Mouse (Mus musculus) intestine, embryonic 16.5 days (tissue): ENCODE data around the gene Rnf133. TPM values are rescaled to one million over a fixed set of nuclear protein-coding genes. Genes with fewer than 3 reads are reported as not detected.

Experiments used
- ATAC-seq: fragments of 200-750 bp; cut with Nextera tagmentation; 2 replicates; pipeline ENCODE4 v1.8.0; 2017; ENCODE audit warnings: moderate TSS enrichment, moderate library complexity
- H3K27ac ChIP-seq: fragments of 300-500 bp; sonication (generic); 2 replicates; pipeline ENCODE4 v1.5.1; 2014; ENCODE audit warnings: mild to moderate bottlenecking, low read length
- H3K27me3 ChIP-seq: fragments of 300-500 bp; sonication (generic); replicated peaks from 2 replicates; pipeline ENCODE4 v1.6.1; 2014; ENCODE audit warnings: low read length, control low read depth, mixed read lengths; ENCODE audit not compliant: control insufficient read depth, insufficient read depth
- H3K36me3 ChIP-seq: fragments of 300-500 bp; sonication (generic); 2 replicates; pipeline ENCODE4 v1.6.1; 2014; ENCODE audit warnings: low read length, control low read depth; ENCODE audit not compliant: control insufficient read depth, insufficient read depth
- H3K4me1 ChIP-seq: fragments of 300-500 bp; sonication (generic); 2 replicates; pipeline ENCODE4 v1.6.1; 2014; ENCODE audit warnings: low read length, control low read depth, mixed read lengths; ENCODE audit not compliant: control insufficient read depth, insufficient read depth
- H3K4me2 ChIP-seq: fragments of 300-500 bp; sonication (generic); 2 replicates; pipeline ENCODE4 v1.6.1; 2014; ENCODE audit warnings: low read depth, low read length, control low read depth
- H3K4me3 ChIP-seq: fragments of 300-500 bp; sonication (generic); 2 replicates; pipeline ENCODE4 v1.5.1; 2014; ENCODE audit warnings: mild to moderate bottlenecking, low read length
- H3K9ac ChIP-seq: fragments of 300-500 bp; sonication (generic); 2 replicates; pipeline ENCODE4 v1.6.1; 2014; ENCODE audit warnings: low read depth, low read length
- H3K9me3 ChIP-seq: fragments of 300-500 bp; sonication (generic); 2 replicates; pipeline ENCODE4 v1.6.1; 2016; ENCODE audit warnings: low read length, control low read depth; ENCODE audit not compliant: control insufficient read depth
- WGBS: fragments of 180-500 bp; shearing (Covaris S2); extraction: QIAGEN DNeasy Blood & Tissue Kit; methylation state at CpG from one replicate; pipeline ENCODE4 v1.1.7; 2014; 5-methylcytosine and 5-hydroxymethylcytosine counted together
- polyA plus RNA-seq: library from polyadenylated mRNA; unstranded; fragments of >200 nt; fragmentation: Nextera tagmentation; extraction: Ambion mirVana; gene quantifications from 2 replicates; pipeline ENCODE4 v1.2.1, GENCODE M21; 2015

Gene Rnf133
- polyA plus RNA-seq, result not detected in 2 replicates

DNA sequence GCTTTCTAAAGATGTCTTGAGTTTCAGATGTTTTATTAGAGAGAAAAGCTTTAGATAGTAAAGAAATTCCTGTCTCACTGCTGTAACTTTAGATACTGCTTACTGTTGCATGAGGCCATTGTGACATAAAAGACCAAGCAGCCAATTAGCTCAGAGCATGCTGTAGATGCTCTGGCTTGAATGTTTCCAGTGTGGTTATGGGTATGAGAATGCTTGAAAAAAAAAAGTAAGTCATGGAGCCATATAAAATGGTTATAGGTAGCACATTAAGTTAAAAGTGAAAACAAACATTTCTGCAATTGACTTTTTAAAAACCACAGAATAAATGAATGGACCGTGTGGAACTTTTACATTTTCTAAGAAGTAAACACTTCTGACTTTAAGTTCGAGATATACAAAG lies at the start of gene Rnf133:
TSS of gene Rnf133 (minus strand) at position 101 of the 400 bp plus-strand sequence.
- Histone ChIP-seq H3K27me3 (no peaks in the 10 kb centered on the region), H3K36me3 (no peaks in the 10 kb centered on the region), H3K27ac (no peak within 1 kb of the TSS), H3K4me3 (no peak within 1 kb of the TSS), H3K4me1 (no peaks in the 10 kb centered on the region), H3K9me3 (no peaks in the 10 kb centered on the region), H3K9ac (no peak within 1 kb of the TSS), H3K4me2 (no peak within 1 kb of the TSS)
- ATAC-seq, result no peak
- 72% methylated on average over 2 of the region's 2 CpGs for WGBS

DNA sequence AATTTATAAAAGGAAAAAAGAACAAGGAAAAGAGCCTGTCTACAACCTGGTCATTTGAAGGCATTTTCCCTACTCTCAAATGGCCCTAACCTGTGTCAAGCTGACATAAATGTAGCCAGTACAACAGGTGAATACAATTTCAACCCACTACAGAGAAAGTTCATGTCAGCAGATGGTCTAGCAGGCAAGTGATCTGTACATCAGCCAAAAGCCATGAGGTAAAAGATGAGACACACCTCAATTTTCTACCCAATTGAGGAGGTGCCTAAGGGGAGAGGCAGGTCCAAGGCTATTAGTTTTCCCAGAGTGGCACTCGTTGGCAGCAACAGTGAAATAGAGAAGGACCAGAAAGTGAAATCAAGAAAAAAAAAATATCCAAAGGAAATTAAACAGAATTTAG lies 28.1 kb upstream of the Rnf133 start:
- WGBS, result 77% methylated on average over 1 of the region's 1 CpGs
- ATAC-seq, result no peak
- H3K4me3 ChIP-seq, result no peak overlapping the region
- H3K9ac ChIP-seq, result no peak overlapping the region
- no peak overlapping the region for H3K27ac ChIP-seq
- no peak overlapping the region for H3K4me2 ChIP-seq
- H3K27me3 ChIP-seq, result no peaks in the 10 kb centered on the region
- no peaks in the 10 kb centered on the region for H3K4me1 ChIP-seq
- no peaks in the 10 kb centered on the region for H3K9me3 ChIP-seq
- no peaks in the 10 kb centered on the region for H3K36me3 ChIP-seq

DNA sequence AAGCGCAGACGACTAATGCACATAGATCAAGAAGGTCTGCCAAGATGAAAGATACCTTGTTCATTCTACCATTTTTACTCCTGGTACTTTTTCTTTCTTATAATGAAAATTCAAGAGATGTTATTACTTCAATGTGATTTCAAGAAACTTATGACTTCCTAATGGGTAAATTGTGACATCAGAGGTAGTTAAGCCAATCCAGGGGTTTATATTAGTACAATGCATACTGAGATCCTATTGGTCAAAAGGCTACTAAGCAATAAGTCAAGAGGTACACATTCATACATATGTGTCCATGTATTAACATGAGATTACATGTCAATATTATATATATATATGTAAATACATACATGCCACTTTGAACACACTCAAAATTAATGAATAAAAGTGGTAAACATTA lies 4.9 kb upstream of the Rnf133 start, which contains the start of gene Rnf148:
TSS of gene Rnf148 (minus strand) at position 101 of the 400 bp plus-strand sequence.
- Histone ChIP-seq H3K27me3 (no peaks in the 10 kb centered on the region), H3K36me3 (no peaks in the 10 kb centered on the region), H3K4me3 (no peak within 1 kb of the TSS), H3K9me3 (no peaks in the 10 kb centered on the region), H3K4me1 (no peaks in the 10 kb centered on the region), H3K9ac (no peak within 1 kb of the TSS), H3K27ac (no peak within 1 kb of the TSS), H3K4me2 (no peak within 1 kb of the TSS)
- ATAC-seq, result no peak
- 91% methylated on average over 2 of the region's 2 CpGs for WGBS

DNA sequence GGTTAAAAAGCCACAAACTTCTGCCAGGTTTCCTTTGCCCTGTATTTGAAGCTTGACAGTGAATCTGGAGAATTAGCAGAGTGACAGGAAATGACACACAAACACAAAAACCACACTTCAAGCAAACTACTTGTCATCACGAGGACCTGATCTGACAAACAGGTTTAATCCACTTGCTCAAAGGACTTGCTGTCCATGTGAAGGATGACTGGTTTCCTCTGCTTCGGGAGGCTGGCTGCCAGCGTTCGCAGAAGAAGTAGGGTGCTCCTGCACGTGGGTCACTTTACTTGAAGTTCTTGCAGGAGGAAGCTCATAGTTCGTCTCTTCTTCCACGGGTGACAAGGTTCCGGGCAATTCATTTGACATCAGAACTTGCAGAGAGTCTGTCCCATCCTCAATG lies 1.4 kb downstream of the Rnf133 start:
- no peaks in the 10 kb centered on the region for H3K9me3 ChIP-seq
- no peaks in the 10 kb centered on the region for H3K36me3 ChIP-seq
- no peak for ATAC-seq
- no peak overlapping the region for H3K9ac ChIP-seq
- no peak overlapping the region for H3K4me3 ChIP-seq
- H3K27me3 ChIP-seq, result no peaks in the 10 kb centered on the region
- WGBS, result 70% methylated on average over 8 of the region's 8 CpGs
- H3K27ac ChIP-seq, result no peak overlapping the region
- H3K4me1 ChIP-seq, result no peaks in the 10 kb centered on the region
- H3K4me2 ChIP-seq, result no peak overlapping the region

DNA sequence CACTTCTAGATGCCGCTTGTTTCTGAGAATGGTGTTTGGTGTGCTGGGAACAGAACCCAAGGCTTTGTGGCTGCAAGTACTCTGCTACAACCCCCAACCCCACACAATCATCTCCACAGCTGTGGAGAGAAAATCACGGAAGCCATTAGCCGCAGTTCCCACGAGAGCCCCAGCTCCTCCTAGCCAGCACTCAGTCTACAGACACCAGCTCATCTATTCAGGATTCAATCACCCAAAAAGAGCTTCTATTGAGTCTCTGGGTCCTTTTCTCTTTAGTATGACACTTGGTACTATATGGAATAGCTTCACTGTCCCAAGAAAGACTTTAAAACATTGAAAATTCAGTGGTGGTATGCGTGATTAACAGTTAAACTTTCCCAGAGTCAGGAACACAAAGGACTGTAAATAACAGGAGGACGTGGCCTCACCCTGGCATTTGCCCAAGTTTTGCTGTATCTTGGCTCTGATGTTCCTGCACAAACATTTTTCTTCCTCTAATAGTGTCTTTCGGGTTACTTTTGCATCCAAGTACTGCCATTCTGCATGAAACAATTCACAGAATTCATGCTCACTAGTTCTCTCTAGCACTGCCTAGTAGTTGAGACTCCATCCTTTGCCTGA lies 2.4 kb downstream of the Rnf133 start:
- WGBS, result 64% methylated on average over 7 of the region's 7 CpGs
- ATAC-seq, result no peak
- Histone ChIP-seq H3K27ac (no peak overlapping the region), H3K9me3 (no peaks in the 10 kb centered on the region), H3K4me3 (no peak overlapping the region), H3K9ac (no peak overlapping the region), H3K36me3 (no peaks in the 10 kb centered on the region), H3K27me3 (no peaks in the 10 kb centered on the region), H3K4me1 (no peaks in the 10 kb centered on the region), H3K4me2 (no peak overlapping the region)

DNA sequence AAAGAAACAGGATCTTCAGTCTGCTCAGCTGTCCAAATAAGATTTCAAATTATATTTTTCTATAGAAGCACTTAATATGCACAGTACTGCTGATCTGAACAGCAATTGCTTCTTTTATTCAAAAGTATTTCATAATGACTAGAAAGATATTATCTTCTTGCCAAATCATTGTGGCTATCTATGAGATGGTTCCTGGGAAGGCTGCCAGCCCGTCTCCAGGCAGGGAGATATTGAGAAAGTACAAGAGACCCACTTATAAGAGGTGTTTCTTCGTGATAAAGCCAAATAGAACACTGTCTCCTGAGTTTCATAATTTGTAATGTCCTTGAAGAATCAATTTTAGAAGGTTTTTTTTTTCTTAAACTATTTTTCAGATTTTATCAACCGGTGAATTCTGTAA lies 13.0 kb downstream of the Rnf133 start:
- H3K27me3 ChIP-seq, result no peaks in the 10 kb centered on the region
- no peaks in the 10 kb centered on the region for H3K4me1 ChIP-seq
- WGBS, result 74% methylated on average over 3 of the region's 3 CpGs
- no peak overlapping the region for H3K4me3 ChIP-seq
- no peak overlapping the region for H3K4me2 ChIP-seq
- no peak overlapping the region for H3K9ac ChIP-seq
- no peak for ATAC-seq
- H3K9me3 ChIP-seq, result no peaks in the 10 kb centered on the region
- H3K36me3 ChIP-seq, result no peaks in the 10 kb centered on the region
- H3K27ac ChIP-seq, result no peak overlapping the region

DNA sequence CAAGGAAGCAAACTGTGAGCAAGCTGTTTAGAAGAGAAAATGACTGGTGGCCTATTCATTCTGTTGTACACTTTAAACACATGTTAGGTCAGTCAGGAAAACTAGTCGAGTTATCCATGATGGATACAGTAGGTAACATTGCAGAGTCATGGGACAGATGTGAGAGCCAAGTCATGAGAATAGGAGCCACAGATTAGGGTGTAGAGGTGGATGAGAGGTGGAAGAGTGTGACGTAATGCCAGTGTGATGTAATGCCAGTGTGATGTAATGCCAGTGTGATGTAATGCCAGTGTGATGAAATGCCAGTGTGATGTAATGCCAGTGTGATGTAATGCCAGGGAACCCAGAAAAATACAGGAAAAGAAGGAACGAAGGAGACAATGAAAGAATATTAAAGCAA lies 14.9 kb downstream of the Rnf133 start:
- H3K9me3 ChIP-seq, result no peaks in the 10 kb centered on the region
- H3K9ac ChIP-seq, result no peak overlapping the region
- no peak for ATAC-seq
- H3K4me1 ChIP-seq, result no peaks in the 10 kb centered on the region
- H3K27me3 ChIP-seq, result no peaks in the 10 kb centered on the region
- H3K27ac ChIP-seq, result no peak overlapping the region
- no peaks in the 10 kb centered on the region for H3K36me3 ChIP-seq
- WGBS, result 93% methylated on average over 3 of the region's 3 CpGs
- H3K4me3 ChIP-seq, result no peak overlapping the region
- H3K4me2 ChIP-seq, result no peak overlapping the region

DNA sequence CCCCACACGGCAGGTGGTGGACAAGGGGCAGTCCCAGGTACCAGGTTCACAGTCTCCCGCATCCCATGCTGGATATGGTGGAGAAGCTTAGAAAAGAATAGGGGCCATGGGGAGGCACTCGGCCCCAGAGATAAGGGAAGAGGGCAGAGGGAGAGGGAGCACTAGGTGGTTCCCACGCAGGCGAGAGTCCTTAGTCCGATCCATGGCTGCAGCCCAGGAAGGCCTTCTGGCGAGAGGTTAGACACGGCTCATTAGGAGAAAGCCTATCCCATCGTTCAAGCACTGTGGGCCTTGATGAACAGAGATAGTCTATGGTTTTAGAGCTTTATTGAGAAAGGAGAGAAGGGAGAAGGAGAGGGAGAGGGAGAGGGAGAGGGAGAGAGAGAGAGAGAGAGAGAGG lies 16.1 kb downstream of the Rnf133 start:
- Histone ChIP-seq H3K4me1 (no peaks in the 10 kb centered on the region), H3K27ac (no peak overlapping the region), H3K4me2 (no peak overlapping the region), H3K27me3 (no peaks in the 10 kb centered on the region), H3K9ac (no peak overlapping the region), H3K4me3 (no peak overlapping the region), H3K36me3 (no peaks in the 10 kb centered on the region), H3K9me3 (no peaks in the 10 kb centered on the region)
- ATAC-seq, result no peak
- 84% methylated on average over 9 of the region's 9 CpGs for WGBS

DNA sequence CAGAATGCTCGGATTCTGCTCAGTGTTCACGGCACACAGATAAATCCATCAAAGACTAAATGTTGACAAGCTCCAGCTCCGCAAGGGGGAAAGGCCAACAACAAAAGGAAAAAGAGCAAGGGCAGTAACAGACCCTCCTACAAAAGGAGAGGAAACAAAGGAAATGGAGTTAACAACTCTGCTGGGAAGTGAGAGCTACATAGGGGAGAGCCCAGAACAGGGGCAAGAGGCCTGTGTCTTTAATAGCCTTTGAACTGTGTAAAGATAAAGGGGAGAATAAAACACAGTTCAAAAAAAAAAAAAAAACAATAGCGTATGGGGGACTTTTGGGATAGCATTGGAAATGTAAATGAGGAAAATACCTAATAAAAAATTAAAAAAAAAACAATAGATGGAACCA lies 19.6 kb downstream of the Rnf133 start:
- Histone ChIP-seq H3K9ac (no peak overlapping the region), H3K4me2 (no peak overlapping the region), H3K4me3 (no peak overlapping the region), H3K36me3 (no peaks in the 10 kb centered on the region), H3K27me3 (no peaks in the 10 kb centered on the region), H3K4me1 (no peaks in the 10 kb centered on the region), H3K9me3 (no peaks in the 10 kb centered on the region), H3K27ac (no peak overlapping the region)
- 34% methylated on average over 4 of the region's 4 CpGs for WGBS
- no peak for ATAC-seq
